Mouse (Mus musculus): ENCODE measurements around the gene Slit1.

Gene Slit1

GRCm38 (mm10) chr19:41743396-41743795, at the start of gene Slit1:
Gene Slit1 (minus strand): TSS chr19:41743665.
- DNase-seq, result peak; percentile 7

GRCm38 (mm10) chr19:41792934-41793486, 49.5 kb upstream of the Slit1 start:
- DNase-seq, result no peak

- DNase-seq, result no peak
These were observed 47.9 kb upstream of the Slit1 start for GRCm38 (mm10) chr19:41791384-41791783.

- DNase-seq, result no peak
These were observed 45.9 kb upstream of the Slit1 start for GRCm38 (mm10) chr19:41789110-41789961.

- DNase-seq, result no peak
These were observed 43.4 kb upstream of the Slit1 start for GRCm38 (mm10) chr19:41786896-41787295.

- no peak for DNase-seq
These were observed 34.0 kb upstream of the Slit1 start for GRCm38 (mm10) chr19:41777514-41777913.

GRCm38 (mm10) chr19:41768711-41769110, 25.2 kb upstream of the Slit1 start:
- no peak for DNase-seq

GRCm38 (mm10) chr19:41766628-41767027, 23.2 kb upstream of the Slit1 start:
- DNase-seq, result no peak

- DNase-seq, result peak; percentile 89
These were observed 20.6 kb upstream of the Slit1 start for GRCm38 (mm10) chr19:41763870-41764660.

GRCm38 (mm10) chr19:41761529-41761928, 18.1 kb upstream of the Slit1 start:
- DNase-seq, result peak; percentile 50

- DNase-seq, result no peak
These were observed 16.3 kb upstream of the Slit1 start for GRCm38 (mm10) chr19:41759765-41760164.

GRCm38 (mm10) chr19:41759270-41759669, 15.8 kb upstream of the Slit1 start:
- DNase-seq, result no peak

GRCm38 (mm10) chr19:41754760-41755159, 11.3 kb upstream of the Slit1 start:
- no peak for DNase-seq

GRCm38 (mm10) chr19:41751906-41752305, 8.4 kb upstream of the Slit1 start:
- no peak for DNase-seq

- DNase-seq, result no peak
These were observed 4.0 kb upstream of the Slit1 start for GRCm38 (mm10) chr19:41747436-41747835.

- peak; percentile 48 for DNase-seq
These were observed 2.6 kb upstream of the Slit1 start for GRCm38 (mm10) chr19:41745941-41746557.

- no peak for DNase-seq
These were observed 4.6 kb downstream of the Slit1 start for GRCm38 (mm10) chr19:41738896-41739295.

GRCm38 (mm10) chr19:41738429-41738805, 5.0 kb downstream of the Slit1 start:
- no peak for DNase-seq

- peak; percentile 6 for DNase-seq
These were observed 5.6 kb downstream of the Slit1 start for GRCm38 (mm10) chr19:41737657-41738428.

GRCm38 (mm10) chr19:41734685-41735084, 8.8 kb downstream of the Slit1 start:
- peak; percentile 6 for DNase-seq

- DNase-seq, result no peak
These were observed 18.0 kb downstream of the Slit1 start for GRCm38 (mm10) chr19:41725491-41725890.

GRCm38 (mm10) chr19:41724831-41725470, 18.5 kb downstream of the Slit1 start:
- no peak for DNase-seq

Measured in kidney, postnatal 14 days (tissue).